Mouse (Mus musculus) hindbrain, embryonic 14.5 days (tissue): ENCODE measurements around the gene Ssx2ip. TPM values are rescaled to one million over a fixed set of nuclear protein-coding genes. Genes with fewer than 3 reads are reported as not detected.
A peak's percentile ranks its signal among the peaks of the same experiment; 100 is the strongest.

Source experiments
- ATAC-seq: fragments of 200-750 bp; cut with Nextera tagmentation; 2 replicates; pipeline ENCODE4 v1.8.0; 2017; ENCODE audit warnings: moderate number of reproducible peaks, mild to moderate bottlenecking, moderate TSS enrichment, moderate library complexity; ENCODE audit not compliant: low FRiP score
- DNase-seq: peaks from one replicate; pipeline ENCODE4 v3.0.0-alpha.2; 2015; ENCODE audit warnings: low spot score
- H3K27ac ChIP-seq: fragments of 300-500 bp; sonication (generic); 2 replicates; pipeline ENCODE4 v1.5.1; 2014; ENCODE audit warnings: mild to moderate bottlenecking, moderate library complexity
- H3K27me3 ChIP-seq: fragments of 300-500 bp; sonication (generic); 2 replicates; pipeline ENCODE4 v1.6.1; 2014; ENCODE audit warnings: mild to moderate bottlenecking, low read length, mixed read lengths; ENCODE audit not compliant: control insufficient read depth, insufficient read depth
- H3K36me3 ChIP-seq: fragments of 300-500 bp; sonication (generic); replicated peaks from 2 replicates; pipeline ENCODE4 v1.6.1; 2014; ENCODE audit not compliant: control insufficient read depth, insufficient read depth
- H3K4me1 ChIP-seq: fragments of 300-500 bp; sonication (generic); replicated peaks from 2 replicates; pipeline ENCODE4 v1.6.1; 2014; ENCODE audit warnings: antibody characterized with exemption, low read length, mixed read lengths; ENCODE audit not compliant: control insufficient read depth, insufficient read depth
- H3K4me2 ChIP-seq: fragments of 300-500 bp; sonication (generic); replicated peaks from 2 replicates; pipeline ENCODE4 v1.6.1; 2014; ENCODE audit warnings: mild to moderate bottlenecking, moderate library complexity
- H3K4me3 ChIP-seq: fragments of 300-500 bp; sonication (generic); replicated peaks from 2 replicates; pipeline ENCODE4 v1.5.1; 2014; ENCODE audit warnings: mild to moderate bottlenecking, low read length
- H3K9ac ChIP-seq: fragments of 300-500 bp; sonication (generic); 2 replicates; pipeline ENCODE4 v1.6.1; 2014
- H3K9me3 ChIP-seq: fragments of 300-500 bp; sonication (generic); 2 replicates; pipeline ENCODE4 v1.6.1; 2016; ENCODE audit warnings: low read length; ENCODE audit not compliant: control insufficient read depth
- WGBS: fragments of 180-500 bp; shearing (Covaris S2); extraction: QIAGEN DNeasy Blood & Tissue Kit; methylation state at CpG from one replicate; pipeline ENCODE4 v1.1.7; 2014; 5-methylcytosine and 5-hydroxymethylcytosine counted together
- polyA plus RNA-seq: library from polyadenylated mRNA; unstranded; fragments of >200 nt; fragmentation: Nextera tagmentation; extraction: Ambion mirVana; gene quantifications from 2 replicates; pipeline ENCODE4 v1.2.1, GENCODE M21; 2014

Gene Ssx2ip
- polyA plus RNA-seq, 1 experiment from 2014 or later: 16.8 TPM

GRCm38 (mm10) chr3:146376337-146377130 is 27.9 kb upstream of the Ssx2ip start:
- Histone ChIP-seq H3K4me1 (peaks cover 5% of the 10 kb centered on the region; the same call in 1 of the 2 replicates), H3K9ac (no peak overlapping the region), H3K36me3 (no peaks in the 10 kb centered on the region), H3K4me3 (no peak overlapping the region), H3K9me3 (no peaks in the 10 kb centered on the region), H3K27me3 (peaks cover 19% of the 10 kb centered on the region), H3K27ac (no peak overlapping the region), H3K4me2 (no peak overlapping the region)
- WGBS: 80% methylated on average over 15 of the region's 15 CpGs
- DNase-seq (no peak), ATAC-seq (no peak)

GRCm38 (mm10) chr3:146377216-146377615 is 27.2 kb upstream of the Ssx2ip start:
- no peak for ATAC-seq
- peaks cover 5% of the 10 kb centered on the region; the same call in 1 of the 2 replicates for H3K4me1 ChIP-seq
- H3K4me2 ChIP-seq: no peak overlapping the region
- 92% methylated on average over 5 of the region's 5 CpGs for WGBS
- no peak for DNase-seq
- no peaks in the 10 kb centered on the region for H3K9me3 ChIP-seq
- no peaks in the 10 kb centered on the region for H3K36me3 ChIP-seq
- no peak overlapping the region for H3K27ac ChIP-seq
- no peak overlapping the region for H3K4me3 ChIP-seq
- H3K9ac ChIP-seq: no peak overlapping the region
- H3K27me3 ChIP-seq: peaks cover 17% of the 10 kb centered on the region

GRCm38 (mm10) chr3:146378753-146379152 is 25.7 kb upstream of the Ssx2ip start:
- H3K4me3 ChIP-seq: no peak overlapping the region
- ATAC-seq (no peak), DNase-seq (no peak)
- 0 out of 2 replicates have a peak, but pooled peaks cover 2% of the 10 kb centered on the region for H3K9me3 ChIP-seq
- peaks cover 4% of the 10 kb centered on the region; the same call in 1 of the 2 replicates for H3K27me3 ChIP-seq
- no peak overlapping the region for H3K9ac ChIP-seq
- H3K36me3 ChIP-seq: no peaks in the 10 kb centered on the region
- H3K27ac ChIP-seq: no peak overlapping the region
- H3K4me2 ChIP-seq: no peak overlapping the region
- 76% methylated on average over 8 of the region's 8 CpGs for WGBS
- H3K4me1 ChIP-seq: peaks cover 5% of the 10 kb centered on the region; the same call in 1 of the 2 replicates

- Histone ChIP-seq H3K4me2 (no peak overlapping the region), H3K27ac (no peak overlapping the region), H3K9ac (no peak overlapping the region), H3K9me3 (0 out of 2 replicates have a peak, but pooled peaks cover 2% of the 10 kb centered on the region), H3K4me1 (peaks cover under 1% of the 10 kb centered on the region; the same call in 1 of the 2 replicates), H3K27me3 (no peaks in the 10 kb centered on the region), H3K4me3 (no peak overlapping the region), H3K36me3 (no peaks in the 10 kb centered on the region)
- DNase-seq (peak; percentile 55), ATAC-seq (peak; percentile 55; the same call in 1 of the 2 replicates)
- 14% methylated on average over 9 of the region's 9 CpGs for whole genome bisulfite sequencing
These were observed 24.5 kb upstream of the Ssx2ip start for GRCm38 (mm10) chr3:146379740-146380466.

- 86% methylated on average over 2 of the region's 2 CpGs for WGBS
- H3K9me3 ChIP-seq: 0 out of 2 replicates have a peak, but pooled peaks cover 2% of the 10 kb centered on the region
- no peak overlapping the region for H3K27ac ChIP-seq
- H3K4me2 ChIP-seq: no peak overlapping the region
- H3K27me3 ChIP-seq: no peaks in the 10 kb centered on the region
- H3K36me3 ChIP-seq: no peaks in the 10 kb centered on the region
- no peak for ATAC-seq
- no peaks in the 10 kb centered on the region for H3K4me1 ChIP-seq
- H3K9ac ChIP-seq: no peak overlapping the region
- no peak overlapping the region for H3K4me3 ChIP-seq
- no peak for DNase-seq
These were observed 23.6 kb upstream of the Ssx2ip start for GRCm38 (mm10) chr3:146380874-146381273.

GRCm38 (mm10) chr3:146381471-146381870 is 23.0 kb upstream of the Ssx2ip start:
- no peaks in the 10 kb centered on the region for H3K4me1 ChIP-seq
- no peaks in the 10 kb centered on the region for H3K27me3 ChIP-seq
- no peaks in the 10 kb centered on the region for H3K36me3 ChIP-seq
- no peak for ATAC-seq
- H3K9ac ChIP-seq: no peak overlapping the region
- WGBS: 91% methylated on average over 9 of the region's 9 CpGs
- no peak for DNase-seq
- H3K4me2 ChIP-seq: no peak overlapping the region
- no peak overlapping the region for H3K4me3 ChIP-seq
- H3K27ac ChIP-seq: no peak overlapping the region
- 0 out of 2 replicates have a peak, but pooled peaks cover 2% of the 10 kb centered on the region for H3K9me3 ChIP-seq

- Histone ChIP-seq H3K4me1 (no peaks in the 10 kb centered on the region), H3K27ac (no peak overlapping the region), H3K9me3 (0 out of 2 replicates have a peak, but pooled peaks cover 2% of the 10 kb centered on the region), H3K4me3 (no peak overlapping the region), H3K4me2 (no peak overlapping the region), H3K9ac (no peak overlapping the region), H3K27me3 (no peaks in the 10 kb centered on the region), H3K36me3 (no peaks in the 10 kb centered on the region)
- no peak for ATAC-seq
- WGBS: 73% methylated on average over 3 of the region's 3 CpGs
- DNase-seq: no peak
These were observed 17.6 kb upstream of the Ssx2ip start for GRCm38 (mm10) chr3:146386800-146387199.

- no peak for DNase-seq
- Histone ChIP-seq H3K4me3 (no peak overlapping the region), H3K9ac (no peak overlapping the region), H3K27ac (no peak overlapping the region), H3K27me3 (no peaks in the 10 kb centered on the region; the same call in 1 of the 2 replicates), H3K4me1 (no peaks in the 10 kb centered on the region), H3K36me3 (no peaks in the 10 kb centered on the region), H3K4me2 (0 out of 2 replicates have a peak overlapping the region, but pooled peaks have one; percentile 8), H3K9me3 (no peaks in the 10 kb centered on the region)
- 80% methylated on average over 19 of the region's 19 CpGs for WGBS
- no peak for ATAC-seq
These were observed 11.7 kb upstream of the Ssx2ip start for GRCm38 (mm10) chr3:146392656-146393321.

- 43% methylated on average over 7 of the region's 7 CpGs for WGBS
- Histone ChIP-seq H3K4me3 (no peak overlapping the region), H3K4me1 (no peaks in the 10 kb centered on the region), H3K27ac (no peak overlapping the region), H3K9ac (no peak overlapping the region), H3K27me3 (no peaks in the 10 kb centered on the region; the same call in 1 of the 2 replicates), H3K36me3 (no peaks in the 10 kb centered on the region), H3K4me2 (no peak overlapping the region), H3K9me3 (no peaks in the 10 kb centered on the region)
- ATAC-seq (no peak), DNase-seq (no peak)
These were observed 10.8 kb upstream of the Ssx2ip start for GRCm38 (mm10) chr3:146393641-146394100.
